In genomic region chr14:103651106-103651505, GRCm38 (mm10) we compare ENCODE assay signal across 8 mouse cellular contexts. TPM values are rescaled to one million over a fixed set of nuclear protein-coding genes. Genes with fewer than 3 reads are reported as not detected.
A peak's percentile ranks its signal among the peaks of the same experiment; 100 is the strongest.
DNase-seq lines count a peak whose midpoint lies in the region; ATAC-seq and TF ChIP-seq lines count a peak whose summit lies in the region.

No protein-coding gene starts in this region.

- TF ChIP-seq POLR2A in lung, adult 2 months (IDR thresholded peaks at IDR 0.05; ENCODE audit: borderline replicate concordance, extremely low read depth, low read depth, low read length), result no peak

- peak; percentile 11; the same call in 1 of the 2 replicates for ATAC-seq in embryonic facial prominence, embryonic 11.5 days (replicated peaks; ENCODE audit: insufficient number of reproducible peaks, low FRiP score, low TSS enrichment, low read depth)
- peak; percentile 48 for ATAC-seq in hindbrain, postnatal 0 days
- peak; percentile 47 for ATAC-seq in midbrain, postnatal 0 days (ENCODE audit: low FRiP score)
- ATAC-seq in erythroid progenitor cell, adult 5-6 weeks (replicated peaks; ENCODE audit: low FRiP score, poor library complexity, severe bottlenecking), result no peak

- peak overlapping the region; percentile 100 for H3K4me2 ChIP-seq in embryonic facial prominence, embryonic 11.5 days (ENCODE audit: low read depth, low read length)
- peak overlapping the region; percentile 79 for H3K4me2 ChIP-seq in hindbrain, postnatal 0 days (ENCODE audit: low read depth, low read length)
- peak overlapping the region; percentile 69 for H3K4me2 ChIP-seq in midbrain, postnatal 0 days (ENCODE audit: low read depth, low read length, poor library complexity, severe bottlenecking)

- no peaks in the 10 kb centered on the region for H3K9me3 ChIP-seq in embryonic facial prominence, embryonic 11.5 days (replicated peaks; ENCODE audit: control insufficient read depth, low read length)
- H3K9me3 ChIP-seq in hindbrain, postnatal 0 days (ENCODE audit: low read length), result no peaks in the 10 kb centered on the region
- no peaks in the 10 kb centered on the region for H3K9me3 ChIP-seq in midbrain, postnatal 0 days (ENCODE audit: low read length)

- H3K27me3 ChIP-seq in embryonic facial prominence, embryonic 11.5 days (ENCODE audit: control insufficient read depth, insufficient read depth, low read length), result peaks cover 6% of the 10 kb centered on the region; the same call in 1 of the 2 replicates
- no peaks in the 10 kb centered on the region for H3K27me3 ChIP-seq in hindbrain, postnatal 0 days (ENCODE audit: insufficient read depth, low read length)
- no peaks in the 10 kb centered on the region for H3K27me3 ChIP-seq in midbrain, postnatal 0 days (ENCODE audit: insufficient read depth, low read length)

- no peak for DNase-seq in lung, adult 2 months
- DNase-seq in lung, postnatal 25 days (ENCODE audit: low spot score), result no peak
- DNase-seq in embryonic facial prominence, embryonic 11.5 days (ENCODE audit: low spot score), result no peak
- DNase-seq in hindbrain, postnatal 0 days (ENCODE audit: low spot score), result no peak
- DNase-seq in midbrain, postnatal 0 days (ENCODE audit: low spot score), result peak; percentile 54
- no peak for DNase-seq in adrenal gland, adult (ENCODE audit: inconsistent age in 2 of 2, low spot score in 1 of 2)
- DNase-seq in frontal cortex, postnatal 36 days (ENCODE audit: low spot score in 2 of 2), result no peak

- no peak overlapping the region for H3K27ac ChIP-seq in embryonic facial prominence, embryonic 11.5 days (replicated peaks; ENCODE audit: low read depth, low read length)
- peak overlapping the region; percentile 97 for H3K27ac ChIP-seq in hindbrain, postnatal 0 days
- H3K27ac ChIP-seq in midbrain, postnatal 0 days (ENCODE audit: low read depth, low read length), result peak overlapping the region; percentile 98

- peak overlapping the region; percentile 78 for H3K9ac ChIP-seq in embryonic facial prominence, embryonic 11.5 days (replicated peaks; ENCODE audit: low read length)
- peak overlapping the region; percentile 98 for H3K9ac ChIP-seq in hindbrain, postnatal 0 days (replicated peaks; ENCODE audit: low read length)
- H3K9ac ChIP-seq in midbrain, postnatal 0 days (replicated peaks; ENCODE audit: low read length, poor library complexity, severe bottlenecking), result peak overlapping the region; percentile 99

- H3K36me3 ChIP-seq in embryonic facial prominence, embryonic 11.5 days (replicated peaks; ENCODE audit: control insufficient read depth, insufficient read depth, low read depth, low read length), result no peaks in the 10 kb centered on the region
- no peaks in the 10 kb centered on the region for H3K36me3 ChIP-seq in hindbrain, postnatal 0 days (ENCODE audit: insufficient read depth, low read length)
- H3K36me3 ChIP-seq in midbrain, postnatal 0 days (ENCODE audit: insufficient read depth, low read length), result no peaks in the 10 kb centered on the region

- TF ChIP-seq CTCF in lung, adult 2 months (IDR thresholded peaks at IDR 0.05; ENCODE audit: insufficient read depth, low read length), result no peak
- TF ChIP-seq CTCF in hindbrain, postnatal 0 days (IDR thresholded peaks at IDR 0.05; ENCODE audit: low read depth), result no peak; the same call in 1 of the 2 replicates
- peak; percentile 38 for TF ChIP-seq CTCF in midbrain, postnatal 0 days (IDR thresholded peaks at IDR 0.05)

- WGBS in lung, adult 2 months, result 6% methylated on average over 11 of the region's 11 CpGs
- 2% methylated on average over 11 of the region's 11 CpGs for WGBS in embryonic facial prominence, embryonic 11.5 days
- WGBS in hindbrain, postnatal 0 days, result 2% methylated on average over 11 of the region's 11 CpGs
- WGBS in midbrain, postnatal 0 days, result 1% methylated on average over 11 of the region's 11 CpGs

- 0 out of 2 replicates have a peak, but pooled peaks cover 2% of the 10 kb centered on the region for H3K4me1 ChIP-seq in lung, adult 2 months (ENCODE audit: control insufficient read depth, insufficient read depth, low read length)
- no peaks in the 10 kb centered on the region; the same call in 1 of the 2 replicates for H3K4me1 ChIP-seq in embryonic facial prominence, embryonic 11.5 days (ENCODE audit: control insufficient read depth, insufficient read depth, low read length)
- H3K4me1 ChIP-seq in hindbrain, postnatal 0 days (ENCODE audit: insufficient read depth, low read length), result peaks cover 14% of the 10 kb centered on the region
- peaks cover 8% of the 10 kb centered on the region; the same call in 1 of the 2 replicates for H3K4me1 ChIP-seq in midbrain, postnatal 0 days (ENCODE audit: insufficient read depth, low read length)

- peak overlapping the region; percentile 29 for H3K4me3 ChIP-seq in lung, adult 2 months (replicated peaks; ENCODE audit: extremely low read depth, low read depth, low read length)
- H3K4me3 ChIP-seq in embryonic facial prominence, embryonic 11.5 days (ENCODE audit: low read depth, low read length), result peak overlapping the region; percentile 80
- H3K4me3 ChIP-seq in hindbrain, postnatal 0 days (ENCODE audit: low read length), result peak overlapping the region; percentile 96
- peak overlapping the region; percentile 98 for H3K4me3 ChIP-seq in midbrain, postnatal 0 days (ENCODE audit: low read depth, low read length)

RNA-seq across cellular contexts. Expression of gene Slain1, which starts 1.1 kb away (rescaled TPM):
- polyA plus RNA-seq in lung, adult 2 months (2012; rRNA removed), result 5.0 and 6.5 TPM in 2 replicates
- polyA plus RNA-seq in embryonic facial prominence, embryonic 11.5 days (2014; fragmentation: Nextera tagmentation; extraction: Ambion mirVana), result 4.3 and 5.6 TPM in 2 replicates
- total RNA-seq in hindbrain, postnatal 0 days (2014; rRNA removed), result 59.5 and 60.3 TPM in 2 replicates
- polyA plus RNA-seq in hindbrain, postnatal 0 days (2015; fragmentation: Nextera tagmentation; extraction: Ambion mirVana), result 14.5 and 15.0 TPM in 2 replicates
- 70.0 and 89.7 TPM in 2 replicates for total RNA-seq in midbrain, postnatal 0 days (2014; rRNA removed)
- 16.6 and 20.3 TPM in 2 replicates for polyA plus RNA-seq in midbrain, postnatal 0 days (2015; fragmentation: Nextera tagmentation; extraction: Ambion mirVana)
- 2.5 and 2.9 TPM in 2 replicates for total RNA-seq in erythroid progenitor cell, adult 5-6 weeks (2015; ENCODE audit: low replicate concordance)
- 1.9 and 3.9 TPM in 2 replicates for total RNA-seq in erythroid progenitor cell, adult 5-6 weeks (2017; ENCODE audit: low replicate concordance)

Comparison
In these comparisons a context has a peak if more than half of its experiments do, and no peak if none do; other contexts are left out.
1. H3K4me3 ChIP-seq: peak in every context shown above with its lines; median percentile 98 in midbrain, postnatal 0 days; 96 in hindbrain, postnatal 0 days; 80 in embryonic facial prominence, embryonic 11.5 days; 29 in lung, adult 2 months.